Mouse (Mus musculus): ENCODE data around the gene Lin7b. TPM values are rescaled to one million over a fixed set of nuclear protein-coding genes. Genes with fewer than 3 reads are reported as not detected.
A peak's percentile ranks its signal among the peaks of the same experiment; 100 is the strongest.
"Not testable (repeated sequence)": the region's sequence is repeated elsewhere in the genome, so short reads cannot be mapped to it uniquely, and the experiment has no call there.

The Lin7b gene
- polyA plus RNA-seq, 1 experiment from 2014 or later = 39.9 TPM

DNA sequence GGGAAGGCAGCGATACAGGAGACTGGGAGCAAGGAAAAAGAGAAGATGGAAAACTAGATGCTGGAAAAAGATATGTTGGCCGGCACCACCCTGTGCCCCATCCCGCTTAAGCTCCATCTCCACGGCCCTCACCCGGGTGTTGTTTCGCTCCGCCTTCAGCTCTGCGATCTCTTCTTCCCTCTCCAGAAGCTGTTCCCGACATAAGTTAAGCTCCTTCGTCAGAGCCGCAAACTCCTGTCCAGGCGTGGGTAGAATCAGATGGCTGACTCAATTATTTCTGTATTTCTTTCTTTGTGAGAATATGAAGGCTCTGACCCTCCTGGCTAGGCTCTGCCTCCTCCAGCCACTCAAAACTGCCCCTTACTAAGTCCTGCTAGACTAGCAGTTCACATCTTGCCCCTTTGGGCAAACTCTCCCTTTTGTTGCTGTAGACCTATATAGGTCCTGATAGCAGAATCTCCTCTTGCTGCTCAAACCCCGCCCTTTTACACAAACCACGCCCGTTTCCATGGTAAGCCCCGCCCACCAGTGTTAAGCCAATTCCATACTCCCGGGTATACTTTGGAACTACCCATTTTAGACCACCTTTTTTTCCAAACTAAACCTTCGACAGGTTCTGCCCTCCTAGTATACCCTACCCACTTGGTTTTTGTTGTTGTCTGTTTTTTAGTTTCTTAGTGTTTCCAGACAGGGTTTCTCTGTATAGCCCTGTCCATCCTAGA lies 9.8 kb downstream of the Lin7b start:
- Histone ChIP-seq H3K4me1 (ENCODE audit: control insufficient read depth, insufficient read depth, low read length) (peaks cover 30% of the 10 kb centered on the region), H3K27me3 (ENCODE audit: control insufficient read depth, insufficient read depth, low read depth, low read length) (no peaks in the 10 kb centered on the region), H3K27ac (ENCODE audit: low read length) (no peak overlapping the region), H3K9ac (ENCODE audit: low read depth, low read length) (no peak overlapping the region), H3K4me3 (ENCODE audit: low read depth, low read length) (peak overlapping the region; percentile 46; the same call in 1 of the 2 replicates), H3K4me2 (ENCODE audit: low read length) (peak overlapping the region; percentile 70; the same call in 1 of the 2 replicates), H3K9me3 (replicated peaks; ENCODE audit: control insufficient read depth, low read length, poor library complexity, severe bottlenecking) (no peaks in the 10 kb centered on the region), H3K36me3 (ENCODE audit: control insufficient read depth, insufficient read depth, low read length) (peaks cover 33% of the 10 kb centered on the region)
- peak; percentile 7; the same call in 1 of the 2 replicates for ATAC-seq
- 53% methylated on average over 18 of the region's 18 CpGs for WGBS

DNA sequence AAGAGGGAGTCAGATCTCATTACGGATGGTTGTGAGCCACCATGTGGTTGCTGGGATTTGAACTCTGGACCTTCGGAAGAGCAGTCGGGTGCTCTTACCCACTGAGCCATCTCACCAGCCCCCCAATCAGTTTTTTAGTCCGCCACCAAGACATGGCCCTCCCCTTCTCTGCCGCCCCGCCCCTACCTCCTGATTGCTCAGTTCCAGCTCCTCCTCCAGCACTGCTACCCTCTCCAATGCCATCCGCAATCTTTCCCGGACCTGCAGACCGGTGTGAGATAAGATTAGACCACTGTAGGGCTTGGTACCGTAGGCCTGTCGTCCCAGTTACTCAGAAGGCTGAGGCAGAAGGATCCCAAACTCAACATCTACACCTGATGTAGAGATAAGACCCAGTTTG lies 11.3 kb downstream of the Lin7b start:
- H3K9ac ChIP-seq (ENCODE audit: low read depth, low read length); ATAC-seq; H3K27ac ChIP-seq (ENCODE audit: low read length); H3K4me3 ChIP-seq (ENCODE audit: low read depth, low read length); H3K27me3 ChIP-seq (ENCODE audit: control insufficient read depth, insufficient read depth, low read depth, low read length); H3K9me3 ChIP-seq (replicated peaks; ENCODE audit: control insufficient read depth, low read length, poor library complexity, severe bottlenecking); H3K4me2 ChIP-seq (ENCODE audit: low read length): not testable (repeated sequence)
- H3K36me3 ChIP-seq (ENCODE audit: control insufficient read depth, insufficient read depth, low read length) = peaks cover 41% of the 10 kb centered on the region
- 70% methylated on average over 8 of the region's 11 CpGs for WGBS
- H3K4me1 ChIP-seq (ENCODE audit: control insufficient read depth, insufficient read depth, low read length) = peaks cover 18% of the 10 kb centered on the region

DNA sequence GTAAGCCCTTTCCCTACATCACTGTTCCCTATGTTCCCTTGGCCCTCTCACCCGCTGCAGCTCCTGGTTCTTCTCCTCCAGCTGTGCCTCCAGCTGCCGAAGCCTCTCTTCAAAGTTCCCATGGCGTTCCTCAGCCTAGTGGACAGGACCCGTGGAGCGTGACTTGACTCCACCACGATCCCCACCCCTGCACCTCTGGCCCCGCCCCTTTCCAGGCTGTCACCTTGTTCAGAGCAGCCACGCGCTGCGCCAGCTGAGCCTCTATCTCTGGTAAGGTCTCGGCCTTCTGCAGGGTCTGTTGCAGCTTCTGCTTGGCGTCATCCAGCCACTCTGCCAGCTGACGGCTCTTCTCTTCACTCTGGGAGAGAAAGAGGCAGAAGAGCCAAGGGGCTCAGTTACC lies 14.3 kb downstream of the Lin7b start:
- Histone ChIP-seq H3K4me2 (ENCODE audit: low read length) (no peak overlapping the region), H3K4me3 (ENCODE audit: low read depth, low read length) (no peak overlapping the region), H3K9ac (ENCODE audit: low read depth, low read length) (no peak overlapping the region), H3K9me3 (replicated peaks; ENCODE audit: control insufficient read depth, low read length, poor library complexity, severe bottlenecking) (no peaks in the 10 kb centered on the region), H3K27me3 (ENCODE audit: control insufficient read depth, insufficient read depth, low read depth, low read length) (no peaks in the 10 kb centered on the region), H3K27ac (ENCODE audit: low read length) (no peak overlapping the region), H3K4me1 (ENCODE audit: control insufficient read depth, insufficient read depth, low read length) (peaks cover 3% of the 10 kb centered on the region), H3K36me3 (ENCODE audit: control insufficient read depth, insufficient read depth, low read length) (peaks cover 58% of the 10 kb centered on the region)
- 57% methylated on average over 13 of the region's 13 CpGs for WGBS
- ATAC-seq = no peak

DNA sequence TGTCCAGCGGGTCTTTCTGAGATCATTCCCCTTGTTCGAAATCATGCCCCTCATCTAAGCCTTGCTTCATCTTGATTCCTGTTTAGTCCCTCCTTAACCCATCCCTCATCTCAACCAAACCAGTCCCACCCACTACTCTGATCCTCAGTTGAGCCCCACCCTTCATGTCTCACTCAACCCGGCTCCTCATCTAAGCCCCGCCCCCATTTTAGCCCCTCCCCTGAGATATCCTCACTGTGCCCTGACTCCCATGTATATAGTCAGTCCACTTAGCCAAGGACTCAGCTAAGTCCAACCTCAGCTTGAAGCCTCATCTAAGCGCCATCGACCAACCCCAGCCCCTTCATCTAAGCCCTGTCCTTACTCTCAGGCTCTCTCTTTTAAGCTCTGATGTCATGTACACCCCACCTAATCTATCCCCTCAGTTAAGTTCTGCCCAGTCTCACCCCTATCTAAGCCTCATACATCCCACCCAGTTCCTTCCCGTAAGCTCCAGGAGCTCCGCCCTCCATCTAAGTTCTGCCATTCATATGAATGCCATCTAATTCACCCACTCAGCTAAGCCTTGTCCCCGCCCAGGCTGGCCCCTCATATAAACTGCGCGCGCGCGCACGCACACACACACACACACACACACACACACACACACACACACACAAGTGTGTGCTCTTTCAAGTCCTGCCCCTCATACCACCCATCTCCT lies 14.9 kb downstream of the Lin7b start:
- Histone ChIP-seq H3K36me3 (ENCODE audit: control insufficient read depth, insufficient read depth, low read length) (peaks cover 58% of the 10 kb centered on the region), H3K9me3 (replicated peaks; ENCODE audit: control insufficient read depth, low read length, poor library complexity, severe bottlenecking) (no peaks in the 10 kb centered on the region)
- 76% methylated on average over 15 of the region's 15 CpGs for WGBS

DNA sequence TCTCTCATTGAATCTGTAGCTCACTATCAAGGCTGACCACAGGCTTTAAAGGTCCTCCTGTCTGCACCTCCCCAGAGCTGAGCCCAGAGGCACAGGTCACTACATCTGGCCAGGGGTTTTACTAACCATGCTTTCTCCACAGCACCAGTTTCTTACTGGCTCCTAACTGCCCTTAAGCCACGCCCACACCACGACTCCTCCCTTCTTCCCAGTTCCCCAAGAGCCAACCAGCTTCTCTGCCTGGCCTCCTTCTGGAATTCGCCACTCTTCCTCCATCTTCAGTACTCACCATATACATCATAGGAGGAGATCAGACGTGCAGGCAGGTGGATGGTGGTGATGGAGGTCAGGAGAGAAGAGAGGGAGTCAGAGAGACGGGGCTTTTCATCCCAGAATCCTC lies 17.3 kb downstream of the Lin7b start:
- WGBS = 28% methylated on average over 5 of the region's 5 CpGs
- Histone ChIP-seq H3K27ac (ENCODE audit: low read length) (no peak overlapping the region), H3K4me2 (ENCODE audit: low read length) (no peak overlapping the region), H3K9ac (ENCODE audit: low read depth, low read length) (no peak overlapping the region), H3K4me1 (ENCODE audit: control insufficient read depth, insufficient read depth, low read length) (no peaks in the 10 kb centered on the region), H3K9me3 (replicated peaks; ENCODE audit: control insufficient read depth, low read length, poor library complexity, severe bottlenecking) (no peaks in the 10 kb centered on the region), H3K27me3 (ENCODE audit: control insufficient read depth, insufficient read depth, low read depth, low read length) (no peaks in the 10 kb centered on the region), H3K4me3 (ENCODE audit: low read depth, low read length) (no peak overlapping the region), H3K36me3 (ENCODE audit: control insufficient read depth, insufficient read depth, low read length) (peaks cover 66% of the 10 kb centered on the region)
- ATAC-seq = no peak

More for the DNA sequence above, 14.9 kb downstream of the Lin7b start:
- ATAC-seq = 0 out of 2 replicates have a peak, but pooled peaks have one; percentile 23
- Histone ChIP-seq H3K4me1 (ENCODE audit: control insufficient read depth, insufficient read depth, low read length) (no peaks in the 10 kb centered on the region), H3K4me3 (ENCODE audit: low read depth, low read length) (no peak overlapping the region), H3K27ac (ENCODE audit: low read length) (no peak overlapping the region), H3K4me2 (ENCODE audit: low read length) (no peak overlapping the region), H3K9ac (ENCODE audit: low read depth, low read length) (no peak overlapping the region), H3K27me3 (ENCODE audit: control insufficient read depth, insufficient read depth, low read depth, low read length) (no peaks in the 10 kb centered on the region)

DNA sequence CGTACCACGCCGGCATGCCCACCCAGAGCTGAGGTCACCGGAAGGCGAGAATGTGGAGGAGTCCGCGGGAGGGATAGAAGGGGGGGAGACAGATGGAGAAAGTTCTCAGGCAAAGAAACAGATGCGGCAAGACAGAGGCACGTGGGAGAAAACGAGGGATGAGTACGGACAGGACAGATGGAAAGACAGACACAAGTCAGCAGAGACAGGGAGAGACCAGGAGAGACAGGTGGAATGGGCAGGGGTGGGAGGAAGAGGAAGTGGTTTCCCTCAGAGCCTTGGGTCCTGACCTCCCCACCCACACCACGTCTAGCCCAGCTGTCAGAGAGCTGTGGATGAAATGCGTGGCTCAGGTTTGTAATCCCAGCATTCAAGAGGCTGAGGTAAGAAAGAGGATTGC lies 23.5 kb downstream of the Lin7b start:
- no peak for ATAC-seq
- H3K27me3 ChIP-seq (ENCODE audit: control insufficient read depth, insufficient read depth, low read depth, low read length) = no peaks in the 10 kb centered on the region; the same call in 1 of the 2 replicates
- no peak overlapping the region for H3K27ac ChIP-seq (ENCODE audit: low read length)
- H3K4me1 ChIP-seq (ENCODE audit: control insufficient read depth, insufficient read depth, low read length) = no peaks in the 10 kb centered on the region
- H3K36me3 ChIP-seq (ENCODE audit: control insufficient read depth, insufficient read depth, low read length) = peaks cover 57% of the 10 kb centered on the region
- no peak overlapping the region for H3K4me2 ChIP-seq (ENCODE audit: low read length)
- H3K9ac ChIP-seq (ENCODE audit: low read depth, low read length) = no peak overlapping the region
- WGBS = 76% methylated on average over 13 of the region's 13 CpGs
- no peaks in the 10 kb centered on the region for H3K9me3 ChIP-seq (replicated peaks; ENCODE audit: control insufficient read depth, low read length, poor library complexity, severe bottlenecking)
- H3K4me3 ChIP-seq (ENCODE audit: low read depth, low read length) = no peak overlapping the region

DNA sequence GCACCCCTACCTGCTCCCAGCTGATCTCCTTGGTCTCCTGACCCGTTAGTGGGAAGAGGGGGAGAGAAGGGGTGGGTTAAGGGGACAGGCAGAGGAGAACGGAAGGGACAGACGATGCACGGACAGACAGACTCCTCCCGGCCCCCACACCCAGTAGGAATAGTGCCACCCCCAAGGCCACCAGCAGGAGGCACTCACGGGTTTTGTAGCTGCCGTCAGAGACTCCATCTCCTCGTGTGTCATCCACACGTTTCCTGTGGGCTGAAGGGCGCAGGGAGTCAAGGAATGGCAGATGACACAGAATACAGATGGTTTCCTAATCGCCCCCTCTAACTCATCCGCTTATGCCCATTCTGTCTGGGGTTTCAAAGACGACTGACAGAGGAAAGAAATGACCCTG lies 26.8 kb downstream of the Lin7b start:
- no peak overlapping the region for H3K4me2 ChIP-seq (ENCODE audit: low read length)
- H3K9me3 ChIP-seq (replicated peaks; ENCODE audit: control insufficient read depth, low read length, poor library complexity, severe bottlenecking) = no peaks in the 10 kb centered on the region
- peaks cover 44% of the 10 kb centered on the region for H3K36me3 ChIP-seq (ENCODE audit: control insufficient read depth, insufficient read depth, low read length)
- no peak overlapping the region for H3K27ac ChIP-seq (ENCODE audit: low read length)
- H3K27me3 ChIP-seq (ENCODE audit: control insufficient read depth, insufficient read depth, low read depth, low read length) = no peaks in the 10 kb centered on the region; the same call in 1 of the 2 replicates
- 34% methylated on average over 13 of the region's 13 CpGs for WGBS
- peaks cover 16% of the 10 kb centered on the region for H3K4me1 ChIP-seq (ENCODE audit: control insufficient read depth, insufficient read depth, low read length)
- H3K9ac ChIP-seq (ENCODE audit: low read depth, low read length) = no peak overlapping the region
- no peak overlapping the region for H3K4me3 ChIP-seq (ENCODE audit: low read depth, low read length)
- no peak for ATAC-seq

DNA sequence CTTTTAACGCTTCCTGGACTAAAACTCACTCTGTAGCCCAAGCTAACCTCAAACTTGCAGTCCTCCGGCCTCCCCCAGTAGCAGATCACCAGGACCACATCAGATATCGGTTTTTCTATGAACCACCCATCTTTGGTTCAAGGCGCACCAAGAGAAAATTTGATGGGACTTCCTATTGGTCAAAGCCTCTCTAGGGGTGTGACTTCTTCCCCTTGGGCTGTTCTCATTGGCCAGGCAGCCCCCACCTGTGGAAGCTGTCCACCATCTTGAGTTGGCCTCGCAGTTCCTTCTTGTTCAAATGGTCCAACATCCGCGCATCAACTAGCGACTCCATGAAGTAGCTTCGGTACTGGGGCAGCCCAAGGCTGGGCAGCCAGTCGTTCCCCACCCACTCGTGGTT lies 28.3 kb downstream of the Lin7b start:
- H3K4me3 ChIP-seq (ENCODE audit: low read depth, low read length) = no peak overlapping the region
- no peak overlapping the region for H3K9ac ChIP-seq (ENCODE audit: low read depth, low read length)
- WGBS = 93% methylated on average over 11 of the region's 11 CpGs
- peaks cover 5% of the 10 kb centered on the region; the same call in 1 of the 2 replicates for H3K27me3 ChIP-seq (ENCODE audit: control insufficient read depth, insufficient read depth, low read depth, low read length)
- H3K4me2 ChIP-seq (ENCODE audit: low read length) = no peak overlapping the region
- H3K9me3 ChIP-seq (replicated peaks; ENCODE audit: control insufficient read depth, low read length, poor library complexity, severe bottlenecking) = no peaks in the 10 kb centered on the region
- peaks cover 31% of the 10 kb centered on the region for H3K36me3 ChIP-seq (ENCODE audit: control insufficient read depth, insufficient read depth, low read length)
- no peak for ATAC-seq
- peaks cover 17% of the 10 kb centered on the region for H3K4me1 ChIP-seq (ENCODE audit: control insufficient read depth, insufficient read depth, low read length)
- no peak overlapping the region for H3K27ac ChIP-seq (ENCODE audit: low read length)

DNA sequence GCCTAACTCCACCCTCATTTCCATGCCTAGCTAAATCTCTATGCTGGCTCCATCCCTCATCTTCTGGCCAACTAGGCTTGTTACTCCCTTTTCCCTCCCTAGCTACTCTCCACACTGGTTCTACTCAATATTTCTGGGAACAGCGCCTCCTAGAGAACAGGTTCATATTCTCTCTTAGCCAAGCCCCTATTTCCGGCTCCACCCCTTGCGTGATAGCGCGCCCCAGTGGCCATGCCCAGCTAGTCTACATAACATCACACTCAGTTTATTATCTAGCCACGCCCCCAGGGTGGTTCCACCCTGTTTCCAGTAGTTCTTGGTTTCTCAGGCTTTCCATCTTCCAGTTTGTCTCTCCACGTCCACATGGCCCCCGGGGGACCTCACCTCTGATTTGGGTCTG lies 29.1 kb downstream of the Lin7b start:
- no peak overlapping the region for H3K4me3 ChIP-seq (ENCODE audit: low read depth, low read length)
- WGBS = 6% methylated on average over 8 of the region's 8 CpGs
- no peak overlapping the region for H3K4me2 ChIP-seq (ENCODE audit: low read length)
- H3K36me3 ChIP-seq (ENCODE audit: control insufficient read depth, insufficient read depth, low read length) = peaks cover 25% of the 10 kb centered on the region
- peaks cover 17% of the 10 kb centered on the region for H3K4me1 ChIP-seq (ENCODE audit: control insufficient read depth, insufficient read depth, low read length)
- no peak overlapping the region for H3K27ac ChIP-seq (ENCODE audit: low read length)
- H3K9me3 ChIP-seq (replicated peaks; ENCODE audit: control insufficient read depth, low read length, poor library complexity, severe bottlenecking) = no peaks in the 10 kb centered on the region
- no peak overlapping the region for H3K9ac ChIP-seq (ENCODE audit: low read depth, low read length)
- ATAC-seq = no peak
- peaks cover 5% of the 10 kb centered on the region; the same call in 1 of the 2 replicates for H3K27me3 ChIP-seq (ENCODE audit: control insufficient read depth, insufficient read depth, low read depth, low read length)

Data from midbrain, embryonic 16.5 days (tissue).